Mouse (Mus musculus): Measurements from ENCODE around the gene St6galnac1.
"Not testable (repeated sequence)": the region's sequence is repeated elsewhere in the genome, so short reads cannot be mapped to it uniquely, and the experiment has no call there.

St6galnac1 gene

GRCm38 (mm10) chr11:116807526-116807925, 32.2 kb upstream of the St6galnac1 start:
- no peak for DNase-seq (ENCODE audit: low spot score in 2 of 2)

- DNase-seq (ENCODE audit: low spot score in 2 of 2) = no peak
These were observed 31.8 kb upstream of the St6galnac1 start for GRCm38 (mm10) chr11:116807116-116807515.

GRCm38 (mm10) chr11:116806136-116807071, 31.1 kb upstream of the St6galnac1 start:
- no peak for DNase-seq (ENCODE audit: low spot score in 2 of 2)

- no peak for DNase-seq (ENCODE audit: low spot score in 2 of 2)
These were observed 27.4 kb upstream of the St6galnac1 start for GRCm38 (mm10) chr11:116802709-116803108.

GRCm38 (mm10) chr11:116801106-116801505, 25.8 kb upstream of the St6galnac1 start:
- DNase-seq (ENCODE audit: low spot score in 2 of 2) = no peak

- DNase-seq (ENCODE audit: low spot score in 2 of 2) = no peak
These were observed 24.1 kb upstream of the St6galnac1 start for GRCm38 (mm10) chr11:116799364-116799763.

GRCm38 (mm10) chr11:116784221-116784620, 8.9 kb upstream of the St6galnac1 start:
- DNase-seq (ENCODE audit: low spot score in 2 of 2) = no peak

- peak; percentile 65 to 79 for DNase-seq (ENCODE audit: low spot score in 2 of 2)
These were observed 7.4 kb upstream of the St6galnac1 start for GRCm38 (mm10) chr11:116782737-116783145.

GRCm38 (mm10) chr11:116773205-116773604, 2.1 kb downstream of the St6galnac1 start:
- DNase-seq (ENCODE audit: low spot score in 2 of 2) = no peak

- DNase-seq (ENCODE audit: low spot score in 2 of 2) = no peak
These were observed 5.4 kb downstream of the St6galnac1 start for GRCm38 (mm10) chr11:116769873-116770272.

- no peak for DNase-seq (ENCODE audit: low spot score in 2 of 2)
These were observed 10.4 kb downstream of the St6galnac1 start for GRCm38 (mm10) chr11:116764946-116765345.

- no peak for DNase-seq (ENCODE audit: low spot score in 2 of 2)
These were observed 11.0 kb downstream of the St6galnac1 start for GRCm38 (mm10) chr11:116764346-116764745.

GRCm38 (mm10) chr11:116755191-116755590, 20.1 kb downstream of the St6galnac1 start:
- no peak for DNase-seq (ENCODE audit: low spot score in 2 of 2)

- no peak for DNase-seq (ENCODE audit: low spot score in 2 of 2)
These were observed 21.4 kb downstream of the St6galnac1 start for GRCm38 (mm10) chr11:116753674-116754470.

GRCm38 (mm10) chr11:116749733-116750132, 25.6 kb downstream of the St6galnac1 start:
- DNase-seq (ENCODE audit: low spot score in 2 of 2) = no peak

GRCm38 (mm10) chr11:116748692-116749091, 26.6 kb downstream of the St6galnac1 start:
- not testable (repeated sequence) for DNase-seq (ENCODE audit: low spot score in 2 of 2)

- DNase-seq (ENCODE audit: low spot score in 2 of 2) = not testable (repeated sequence)
These were observed 28.5 kb downstream of the St6galnac1 start for GRCm38 (mm10) chr11:116746822-116747221.

- DNase-seq (ENCODE audit: low spot score in 2 of 2) = not testable (repeated sequence)
These were observed 29.9 kb downstream of the St6galnac1 start for GRCm38 (mm10) chr11:116745457-116745856.

- no peak for DNase-seq (ENCODE audit: low spot score in 2 of 2)
These were observed 36.9 kb downstream of the St6galnac1 start for GRCm38 (mm10) chr11:116738411-116738810.

GRCm38 (mm10) chr11:116732536-116732935, 42.8 kb downstream of the St6galnac1 start:
- no peak for DNase-seq (ENCODE audit: low spot score in 2 of 2)

GRCm38 (mm10) chr11:116731060-116731580, 44.2 kb downstream of the St6galnac1 start:
- not testable (repeated sequence) for DNase-seq (ENCODE audit: low spot score in 2 of 2)

Measured in spleen, postnatal 4 days (tissue).